Mouse (Mus musculus) ES-Bruce4 (cell line): Measurements from ENCODE around the gene Tpcn1. TPM values are rescaled to one million over a fixed set of nuclear protein-coding genes. Genes with fewer than 3 reads are reported as not detected.
A peak's percentile ranks its signal among the peaks of the same experiment; 100 is the strongest.

Source experiments
- H3K27ac ChIP-seq: 2 replicates; pipeline ENCODE4 v1.5.1; 2012; ENCODE audit warnings: low read length, inconsistent platforms; ENCODE audit not compliant: insufficient read depth
- H3K27me3 ChIP-seq: 2 replicates; pipeline ENCODE4 v1.6.1; 2012; ENCODE audit warnings: mild to moderate bottlenecking, low read length, inconsistent platforms; ENCODE audit not compliant: control insufficient read depth, poor library complexity, insufficient read depth, severe bottlenecking
- H3K36me3 ChIP-seq: 2 replicates; pipeline ENCODE4 v1.6.1; 2012; ENCODE audit warnings: inconsistent platforms, mild to moderate bottlenecking, low read length, moderate library complexity; ENCODE audit not compliant: control insufficient read depth, poor library complexity, insufficient read depth, severe bottlenecking
- H3K4me1 ChIP-seq: one replicate; pipeline ENCODE4 v1.8.1; 2011; ENCODE audit warnings: low read length; ENCODE audit not compliant: control insufficient read depth, insufficient read depth
- H3K4me3 ChIP-seq: 2 replicates; pipeline ENCODE4 v1.5.1; 2011; ENCODE audit warnings: low read depth, mild to moderate bottlenecking, low read length
- H3K9ac ChIP-seq: 2 replicates; pipeline ENCODE4 v1.6.1; 2012; ENCODE audit warnings: low read depth, mild to moderate bottlenecking, inconsistent platforms; ENCODE audit not compliant: poor library complexity, severe bottlenecking
- H3K9me3 ChIP-seq: replicated peaks from 2 replicates; pipeline ENCODE4 v1.6.1; 2012; ENCODE audit warnings: mild to moderate bottlenecking, low read length, inconsistent platforms; ENCODE audit not compliant: control insufficient read depth, poor library complexity, insufficient read depth, severe bottlenecking
- CTCF ChIP-seq: IDR thresholded peaks from one replicate; pipeline ENCODE4 v1.8.1; 2011; ENCODE audit warnings: low read depth, low read length
- EP300 ChIP-seq: IDR thresholded peaks from 2 replicates; pipeline ENCODE4 v1.6.1; 2011; ENCODE audit warnings: low read depth, low read length; ENCODE audit not compliant: insufficient read depth
- POLR2A ChIP-seq: IDR thresholded peaks from one replicate; pipeline ENCODE4 v1.8.1; 2011; ENCODE audit warnings: low read length; ENCODE audit not compliant: insufficient read depth
- polyA plus RNA-seq: library from polyadenylated mRNA; stranded (reverse); fragments of >200 nt; gene quantifications from 2 replicates; pipeline ENCODE4 v1.2.4, GENCODE M21; 2011; ENCODE audit warnings: low read depth; ENCODE audit not compliant: missing spikeins, insufficient read depth, insufficient read length

Tpcn1 gene
- polyA plus RNA-seq, 1 experiment = 13.2 TPM

DNA sequence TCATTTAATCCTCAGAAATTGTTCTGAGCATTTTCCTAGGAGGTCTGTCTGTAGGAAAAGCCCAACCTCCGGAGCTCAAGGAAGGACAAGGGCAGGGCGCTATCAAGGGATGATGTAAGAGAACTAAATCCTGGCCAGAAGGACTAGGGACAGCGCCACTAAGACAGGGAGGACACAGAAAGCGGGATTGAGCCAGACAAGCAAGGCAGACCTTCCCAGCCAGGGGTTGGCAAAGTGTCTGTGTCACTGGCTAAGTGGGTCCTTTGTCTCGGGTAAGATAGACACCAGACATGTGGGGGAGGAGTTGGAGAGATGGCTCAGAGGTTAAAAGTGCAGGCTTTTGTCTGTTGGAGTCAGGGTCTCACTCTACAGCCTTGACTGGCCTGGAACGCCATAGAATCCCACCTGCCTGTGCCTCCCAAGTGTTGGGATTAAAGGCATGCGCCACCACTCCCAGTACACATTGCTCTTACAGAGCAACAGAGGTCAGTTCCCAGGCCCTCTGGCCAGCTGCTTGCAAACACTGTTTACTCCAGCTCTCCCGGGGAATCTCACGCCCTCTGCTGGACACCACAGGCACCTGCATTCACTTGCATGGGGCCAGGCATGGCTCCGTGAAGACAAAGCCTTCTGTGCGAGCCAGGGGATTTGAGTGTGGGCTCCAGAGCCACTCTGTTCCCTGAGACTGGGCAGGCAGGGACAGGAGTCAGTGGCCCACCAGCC, 12.6 kb upstream of the Tpcn1 start:
- Histone ChIP-seq H3K27me3 (no peaks in the 10 kb centered on the region), H3K27ac (no peak overlapping the region), H3K36me3 (no peaks in the 10 kb centered on the region), H3K9me3 (no peaks in the 10 kb centered on the region), H3K9ac (no peak overlapping the region), H3K4me3 (no peak overlapping the region), H3K4me1 (peaks cover 2% of the 10 kb centered on the region)
- TF ChIP-seq EP300 (0 out of 2 replicates have a peak, but pooled peaks have one; percentile 30), POLR2A (no peak), CTCF (peak; percentile 93)

DNA sequence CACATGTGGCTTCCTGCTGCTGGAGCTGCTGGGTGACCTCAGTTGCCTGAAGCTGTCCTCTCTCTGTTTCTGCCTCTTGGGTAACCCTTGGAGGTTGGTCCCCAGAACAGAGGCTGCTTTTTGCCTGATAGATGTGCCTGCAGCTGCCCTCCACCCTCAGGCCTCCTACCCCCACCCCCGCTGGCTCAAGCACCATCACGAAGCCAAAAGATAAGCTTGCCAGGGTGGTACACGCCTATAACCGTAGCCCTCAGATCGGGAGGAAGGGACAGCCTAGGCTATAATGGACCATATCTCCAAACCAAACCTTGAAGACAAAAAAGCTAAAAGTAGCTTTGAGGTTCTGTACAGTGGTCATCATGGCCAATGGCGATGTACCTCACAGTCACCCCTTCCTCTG, 11.2 kb upstream of the Tpcn1 start:
- Histone ChIP-seq H3K4me3 (no peak overlapping the region), H3K36me3 (no peaks in the 10 kb centered on the region), H3K27ac (no peak overlapping the region), H3K9ac (no peak overlapping the region), H3K9me3 (no peaks in the 10 kb centered on the region), H3K27me3 (no peaks in the 10 kb centered on the region), H3K4me1 (no peaks in the 10 kb centered on the region)
- no peak for TF ChIP-seq EP300
- no peak for TF ChIP-seq POLR2A
- TF ChIP-seq CTCF = no peak

DNA sequence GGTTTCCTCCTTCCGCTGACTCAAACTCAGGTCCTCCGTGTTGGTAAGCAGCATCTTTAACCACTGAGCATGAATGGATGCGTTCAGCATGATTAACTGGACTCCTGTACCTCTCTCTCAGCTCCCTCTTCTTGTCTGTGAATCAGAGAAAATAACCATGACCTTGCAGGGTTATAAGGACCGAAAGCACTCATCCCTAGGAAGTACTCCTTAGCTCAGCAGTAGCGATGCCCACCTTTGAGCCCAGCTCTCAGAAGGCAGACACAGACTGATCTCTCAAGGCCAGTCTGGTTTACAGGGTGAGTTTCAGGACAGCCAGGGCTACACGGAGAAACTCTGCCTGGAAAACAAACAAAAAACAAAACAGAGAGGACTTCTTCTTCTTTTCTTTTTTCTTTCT, 6.0 kb upstream of the Tpcn1 start:
- TF ChIP-seq POLR2A (no peak), CTCF (no peak), EP300 (no peak)
- H3K4me3 ChIP-seq = no peak overlapping the region
- H3K27ac ChIP-seq = no peak overlapping the region
- no peaks in the 10 kb centered on the region for H3K27me3 ChIP-seq
- no peaks in the 10 kb centered on the region for H3K36me3 ChIP-seq
- no peaks in the 10 kb centered on the region for H3K9me3 ChIP-seq
- H3K9ac ChIP-seq = no peak overlapping the region
- no peaks in the 10 kb centered on the region for H3K4me1 ChIP-seq

DNA sequence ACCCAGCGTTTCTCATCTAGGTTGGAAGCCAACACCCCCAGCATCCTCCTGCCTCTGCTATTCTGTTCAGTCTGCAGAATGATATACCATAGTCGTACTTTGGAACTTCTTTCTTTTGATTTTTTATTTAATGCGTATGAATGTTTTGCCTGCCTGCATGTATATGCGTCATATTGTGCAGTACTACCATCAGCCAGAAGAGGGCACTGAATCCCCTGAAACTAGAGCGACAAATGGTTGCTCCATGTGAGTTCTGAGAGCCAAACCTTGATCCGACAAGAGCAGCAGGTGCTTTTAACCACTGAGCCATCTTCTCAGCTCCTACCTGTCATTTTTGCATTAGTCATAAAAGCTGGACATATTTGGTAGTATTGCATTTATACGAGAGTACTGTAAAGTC, 3.7 kb upstream of the Tpcn1 start:
- Histone ChIP-seq H3K4me3 (no peak overlapping the region), H3K9me3 (no peaks in the 10 kb centered on the region), H3K9ac (no peak overlapping the region), H3K27ac (no peak overlapping the region), H3K27me3 (no peaks in the 10 kb centered on the region), H3K36me3 (no peaks in the 10 kb centered on the region), H3K4me1 (no peaks in the 10 kb centered on the region)
- TF ChIP-seq EP300 (no peak), CTCF (peak; percentile 28), POLR2A (no peak)

- peak; percentile 91 for TF ChIP-seq CTCF
- no peak for TF ChIP-seq POLR2A
- peak; percentile 48; the same call in 1 of the 2 replicates for TF ChIP-seq EP300
- Histone ChIP-seq H3K27ac (no peak overlapping the region), H3K9ac (no peak overlapping the region), H3K4me3 (no peak overlapping the region), H3K4me1 (no peaks in the 10 kb centered on the region), H3K27me3 (no peaks in the 10 kb centered on the region), H3K36me3 (no peaks in the 10 kb centered on the region), H3K9me3 (no peaks in the 10 kb centered on the region)
Observed at GRCm38 (mm10) chr5:120590356-120591010, 2.0 kb upstream of the Tpcn1 start.

GRCm38 (mm10) chr5:120587940-120588568, 419 bp downstream of the Tpcn1 start:
- Histone ChIP-seq H3K27ac (no peak overlapping the region), H3K9ac (peak overlapping the region; percentile 81), H3K4me1 (no peaks in the 10 kb centered on the region), H3K27me3 (no peaks in the 10 kb centered on the region), H3K36me3 (no peaks in the 10 kb centered on the region), H3K4me3 (peak overlapping the region; percentile 90), H3K9me3 (no peaks in the 10 kb centered on the region)
- TF ChIP-seq POLR2A (no peak), EP300 (no peak), CTCF (no peak)
